Mouse (Mus musculus): ENCODE results near the gene Itgb7.
"Not testable (repeated sequence)": the region's sequence is repeated elsewhere in the genome, so short reads cannot be mapped to it uniquely, and the experiment has no call there.

Gene Itgb7

GRCm38 (mm10) chr15:102225619-102226018 is 6.1 kb downstream of the Itgb7 start:
- not testable (repeated sequence) for DNase-seq (ENCODE audit: low read depth, low spot score)

- DNase-seq (ENCODE audit: low read depth, low spot score): no peak
These were observed 6.6 kb downstream of the Itgb7 start for GRCm38 (mm10) chr15:102224992-102225617.

GRCm38 (mm10) chr15:102224186-102224991 is 7.4 kb downstream of the Itgb7 start:
- DNase-seq (ENCODE audit: low read depth, low spot score): peak; percentile 64

- DNase-seq (ENCODE audit: low read depth, low spot score): no peak
These were observed 9.4 kb downstream of the Itgb7 start for GRCm38 (mm10) chr15:102222386-102222785.

GRCm38 (mm10) chr15:102217325-102217724 is 14.4 kb downstream of the Itgb7 start:
- DNase-seq (ENCODE audit: low read depth, low spot score): no peak

- DNase-seq (ENCODE audit: low read depth, low spot score): no peak
These were observed 15.1 kb downstream of the Itgb7 start for GRCm38 (mm10) chr15:102216459-102217228.

- no peak for DNase-seq (ENCODE audit: low read depth, low spot score)
These were observed 16.1 kb downstream of the Itgb7 start for GRCm38 (mm10) chr15:102215624-102216023.

- DNase-seq (ENCODE audit: low read depth, low spot score): no peak
These were observed 17.6 kb downstream of the Itgb7 start for GRCm38 (mm10) chr15:102214132-102214531.

GRCm38 (mm10) chr15:102211895-102212294 is 19.8 kb downstream of the Itgb7 start:
- DNase-seq (ENCODE audit: low read depth, low spot score): no peak

- DNase-seq (ENCODE audit: low read depth, low spot score): no peak
These were observed 20.9 kb downstream of the Itgb7 start for GRCm38 (mm10) chr15:102210816-102211215.

- no peak for DNase-seq (ENCODE audit: low read depth, low spot score)
These were observed 22.6 kb downstream of the Itgb7 start for GRCm38 (mm10) chr15:102209114-102209513.

GRCm38 (mm10) chr15:102208092-102208561 is 23.6 kb downstream of the Itgb7 start:
- no peak for DNase-seq (ENCODE audit: low read depth, low spot score)

- no peak for DNase-seq (ENCODE audit: low read depth, low spot score)
These were observed 24.4 kb downstream of the Itgb7 start for GRCm38 (mm10) chr15:102207351-102207750.

GRCm38 (mm10) chr15:102205779-102206178 is 26.0 kb downstream of the Itgb7 start:
- DNase-seq (ENCODE audit: low read depth, low spot score): no peak

GRCm38 (mm10) chr15:102204674-102205505 is 26.9 kb downstream of the Itgb7 start, which contains the start of gene Csad:
Csad (minus strand) TSS chr15:102204724.
- DNase-seq (ENCODE audit: low read depth, low spot score): no peak

- peak; percentile 52 for DNase-seq (ENCODE audit: low read depth, low spot score)
These were observed 27.8 kb downstream of the Itgb7 start for GRCm38 (mm10) chr15:102203835-102204381.

- peak; percentile 92 for DNase-seq (ENCODE audit: low read depth, low spot score)
These were observed 28.5 kb downstream of the Itgb7 start, which contains the start of gene Zfp740 for GRCm38 (mm10) chr15:102202971-102203834. Zfp740 (plus strand) TSS chr15:102203249.

GRCm38 (mm10) chr15:102198841-102199240 is 32.9 kb downstream of the Itgb7 start:
- no peak for DNase-seq (ENCODE audit: low read depth, low spot score)

GRCm38 (mm10) chr15:102195373-102195772 is 36.4 kb downstream of the Itgb7 start:
- DNase-seq (ENCODE audit: low read depth, low spot score): no peak

- DNase-seq (ENCODE audit: low read depth, low spot score): no peak
These were observed 37.3 kb downstream of the Itgb7 start for GRCm38 (mm10) chr15:102194439-102194838.

Measured in retina, postnatal 7 days (tissue).